Mouse (Mus musculus) right cerebral cortex, postnatal 36 days (tissue): ENCODE measurements at regions not wholly inside any gene's neighbourhood (a gene's known extent, or its start where the extent isn't known, plus 50 kb on each side); places are given as distances from the start of the nearest gene placed in this dataset.
"Not testable (repeated sequence)": the region's sequence is repeated elsewhere in the genome, so short reads cannot be mapped to it uniquely, and the experiment has no call there.

Experiments
- DNase-seq, 2 experiments: peaks; one replicate each; pipeline ENCODE4 v3.0.0; 2022; ENCODE audit warnings: low spot score in 2 of 2, mixed read lengths in 1 of 2

- DNase-seq: no peak
These were observed 58.3 kb downstream of the Vcpkmt start for GRCm38 (mm10) chr12:69524337-69525035.

GRCm38 (mm10) chr12:69519869-69520268, 63.0 kb downstream of the Vcpkmt start:
- no peak for DNase-seq

DNA sequence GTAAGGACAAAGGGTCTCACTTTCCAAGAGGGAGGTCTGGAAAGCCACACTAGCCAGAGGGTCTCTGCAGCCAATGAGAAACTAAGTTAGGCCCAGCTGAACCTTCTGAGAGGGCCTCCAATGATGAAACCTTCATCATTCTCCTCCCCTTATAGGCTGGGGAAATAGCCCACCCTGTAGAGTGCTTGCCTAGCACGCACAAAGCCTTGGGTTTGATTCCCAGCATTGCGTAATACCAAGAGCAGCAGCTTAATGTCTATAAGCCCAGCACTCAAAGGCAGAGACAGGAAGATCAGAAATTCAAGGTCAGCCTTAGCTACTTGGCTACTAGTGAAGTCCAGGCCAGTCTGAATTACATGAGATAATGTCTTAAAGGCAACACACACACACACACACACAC, 63.8 kb downstream of the Vcpkmt start:
- DNase-seq: no peak

- DNase-seq: no peak
These were observed 65.2 kb downstream of the Vcpkmt start for GRCm38 (mm10) chr12:69517616-69518015.

GRCm38 (mm10) chr12:69516314-69516916, 66.4 kb downstream of the Vcpkmt start:
- no peak for DNase-seq

DNA sequence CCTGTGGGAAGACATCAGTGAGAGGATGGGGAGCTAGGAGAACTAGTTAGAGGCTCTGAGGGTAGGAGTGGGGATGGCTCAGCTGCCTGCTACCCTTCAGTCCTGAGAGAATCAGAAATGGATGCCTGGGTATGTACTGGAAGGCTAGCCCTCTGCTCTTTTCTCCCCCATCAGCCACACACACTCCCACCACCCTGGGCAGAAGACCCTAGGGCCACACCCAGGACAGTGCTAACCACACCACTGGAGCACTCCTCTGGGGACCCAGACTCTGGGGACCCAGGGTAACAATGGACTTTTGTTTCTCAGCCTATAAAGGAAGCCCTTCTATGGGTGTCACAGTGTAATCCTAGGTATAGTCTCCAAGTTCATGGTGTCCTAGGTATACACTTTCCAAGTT, 67.0 kb downstream of the Vcpkmt start:
- DNase-seq: no peak

GRCm38 (mm10) chr12:69515117-69515516, 67.7 kb downstream of the Vcpkmt start:
- DNase-seq: no peak

DNA sequence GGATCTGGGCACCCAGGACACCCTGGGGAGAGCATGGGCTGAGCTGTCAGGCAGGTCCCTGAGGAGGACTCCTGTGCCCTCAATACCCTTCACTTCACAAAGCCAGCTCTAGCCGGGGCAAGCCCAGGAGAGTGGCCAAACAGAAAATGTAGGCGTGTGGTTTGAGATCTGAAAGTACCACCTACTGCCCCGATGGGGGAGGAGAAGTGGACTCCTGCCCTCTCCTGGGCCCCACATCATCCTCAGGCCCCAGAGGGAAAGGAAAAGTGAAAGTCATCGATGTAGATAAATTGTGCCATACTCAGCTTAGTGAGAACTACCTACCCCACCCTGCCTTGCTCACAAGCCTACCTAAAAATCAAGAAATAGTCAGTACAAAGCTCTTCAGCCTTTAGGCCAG, 69.7 kb downstream of the Vcpkmt start:
- no peak for DNase-seq

DNA sequence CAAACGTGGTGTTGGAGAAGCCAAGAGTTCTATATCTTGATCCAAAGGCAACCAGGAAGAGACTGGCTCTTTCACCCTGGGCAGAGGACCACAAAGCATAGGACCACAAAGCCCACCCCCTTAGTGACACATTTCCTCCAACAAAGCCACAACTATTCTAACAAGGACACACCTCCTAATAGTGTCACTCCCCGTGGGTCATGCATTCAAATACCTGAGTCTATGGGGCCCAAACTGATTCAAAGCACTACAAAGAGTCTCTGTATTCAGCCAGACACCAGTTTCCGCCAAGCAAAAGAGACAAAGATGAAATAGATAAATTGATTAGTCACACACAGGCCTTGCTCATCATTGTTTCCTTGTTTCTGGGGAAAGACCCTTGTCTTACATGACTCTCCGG, 72.1 kb downstream of the Vcpkmt start:
- DNase-seq: no peak

- DNase-seq: not testable (repeated sequence)
These were observed 73.6 kb downstream of the Vcpkmt start for GRCm38 (mm10) chr12:69509180-69509579.

DNA sequence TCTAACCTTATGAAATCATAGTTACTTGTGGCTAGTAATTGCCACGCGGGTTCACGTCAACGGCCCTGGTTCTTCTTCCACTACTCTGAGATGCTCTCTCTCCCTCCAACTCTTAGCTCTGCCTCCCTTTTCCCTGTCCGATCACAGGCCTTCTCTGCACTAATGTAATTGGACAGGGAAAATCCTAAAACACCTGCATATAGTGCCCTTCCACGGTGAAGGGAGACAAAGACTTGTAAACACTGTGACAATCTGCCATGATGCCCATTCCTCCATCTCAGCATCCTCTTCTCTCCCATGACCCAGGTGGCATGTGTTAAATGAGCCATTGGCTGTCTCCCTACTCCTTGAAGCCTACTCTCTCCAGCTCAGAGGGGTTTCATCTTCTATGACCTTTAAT, 74.9 kb downstream of the Vcpkmt start:
- no peak for DNase-seq

DNA sequence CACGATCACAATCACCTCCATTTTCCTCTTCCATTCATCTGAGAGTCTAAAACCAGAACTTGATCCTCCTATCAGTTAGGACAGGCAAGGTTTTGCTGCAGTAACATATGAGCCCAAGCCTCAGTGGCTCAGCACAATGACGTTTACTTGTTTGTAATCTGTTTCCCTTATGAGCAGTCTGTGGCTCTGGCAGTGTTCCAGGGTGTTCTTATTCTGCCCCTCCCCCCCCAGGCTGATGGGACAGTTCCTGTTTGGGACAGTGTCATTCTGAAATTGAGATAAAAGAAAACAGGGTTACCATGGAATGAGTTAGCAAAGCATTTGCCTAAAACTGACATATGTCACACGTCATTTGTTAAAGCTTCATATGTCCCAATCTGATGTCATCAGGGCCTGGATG, 75.5 kb downstream of the Vcpkmt start:
- no peak for DNase-seq

GRCm38 (mm10) chr12:69502706-69503070, 80.1 kb downstream of the Vcpkmt start:
- DNase-seq: no peak

DNA sequence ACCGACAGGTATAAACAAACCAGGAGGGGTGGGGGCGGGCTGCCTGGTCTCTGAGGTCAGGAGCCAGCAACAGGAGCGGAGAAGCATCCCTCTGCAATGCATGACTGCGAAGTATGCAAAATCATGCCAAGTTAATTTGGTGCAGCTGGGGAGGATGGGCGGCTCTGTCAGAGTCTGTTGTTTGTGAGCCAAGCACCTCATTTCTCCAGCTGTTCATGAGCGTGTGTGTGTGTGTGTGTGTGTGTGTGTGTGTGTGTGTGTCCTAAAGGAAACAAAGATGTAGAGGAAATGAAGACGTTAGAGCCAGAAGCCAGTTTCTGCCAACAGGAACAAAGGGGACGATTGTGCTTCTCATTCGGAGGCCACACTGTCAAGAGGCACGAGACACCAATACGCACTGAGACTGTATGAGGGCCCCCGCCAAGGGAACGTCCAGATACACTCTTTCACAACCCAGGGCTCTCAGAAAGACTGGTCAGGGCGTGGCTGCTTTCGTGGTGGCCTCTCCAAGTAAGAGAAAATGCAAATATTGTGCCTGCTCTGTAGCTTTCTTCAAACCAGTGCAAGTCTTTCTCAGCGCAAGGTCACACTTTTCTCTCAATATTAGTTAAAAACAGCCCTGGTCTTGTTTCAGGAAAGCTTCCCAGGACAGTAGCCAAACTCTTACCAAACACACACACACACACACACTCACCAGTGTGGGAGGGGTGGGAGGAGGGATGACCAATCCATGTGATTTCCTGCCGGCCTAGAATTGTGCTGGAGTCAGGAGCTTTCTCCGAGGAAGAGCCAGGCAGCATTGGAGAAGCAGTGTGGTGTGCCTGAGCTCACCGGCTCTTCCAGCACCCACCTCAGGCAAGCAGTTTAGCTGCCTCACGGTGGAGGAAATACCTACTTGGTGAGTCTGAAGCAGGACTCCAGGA, 80.8 kb downstream of the Vcpkmt start:
- DNase-seq: peak; percentile 48 to 53

DNA sequence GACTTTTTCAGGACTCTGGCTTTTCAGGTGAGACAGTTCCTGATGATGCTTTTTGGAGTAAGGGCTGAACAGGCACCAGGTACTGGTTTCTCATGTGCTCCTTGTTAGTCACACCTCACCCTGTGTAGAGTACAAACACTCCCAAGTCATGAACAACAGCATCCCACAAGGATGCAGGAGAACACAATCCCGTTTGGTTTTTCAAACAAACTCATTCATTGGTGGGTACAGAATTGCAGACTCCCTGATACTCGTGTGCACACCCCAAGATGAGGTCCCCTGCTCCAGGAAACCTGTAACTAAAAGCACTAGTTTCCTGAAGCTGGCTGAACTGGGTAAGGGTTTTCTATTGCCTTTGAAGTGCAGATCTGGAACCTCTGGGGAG, 81.5 kb downstream of the Vcpkmt start:
- no peak for DNase-seq

GRCm38 (mm10) chr12:69500600-69501345, 82.1 kb downstream of the Vcpkmt start:
- DNase-seq: peak in 1 of 2 experiments; percentile 16

DNA sequence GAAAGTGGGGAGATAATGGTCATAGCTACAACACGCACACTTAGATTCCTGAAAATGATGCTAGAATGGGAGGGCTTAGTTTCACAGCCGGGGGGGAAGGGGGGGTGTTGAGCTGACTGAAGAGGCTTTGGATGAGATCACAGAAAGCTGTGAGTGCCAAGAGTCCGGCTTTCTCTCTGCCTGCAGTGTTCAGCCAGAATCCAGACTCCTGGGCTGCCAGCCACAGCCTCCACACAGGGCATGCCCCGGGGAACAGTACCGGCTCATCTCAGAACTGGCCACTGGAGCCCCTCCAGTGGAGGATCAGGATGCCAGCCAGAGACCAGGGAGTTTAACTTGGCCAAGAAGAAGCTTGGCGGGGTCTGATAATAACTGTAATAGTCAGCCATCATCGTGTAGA, 85.7 kb downstream of the Vcpkmt start:
- peak; percentile 49 to 54 for DNase-seq

DNA sequence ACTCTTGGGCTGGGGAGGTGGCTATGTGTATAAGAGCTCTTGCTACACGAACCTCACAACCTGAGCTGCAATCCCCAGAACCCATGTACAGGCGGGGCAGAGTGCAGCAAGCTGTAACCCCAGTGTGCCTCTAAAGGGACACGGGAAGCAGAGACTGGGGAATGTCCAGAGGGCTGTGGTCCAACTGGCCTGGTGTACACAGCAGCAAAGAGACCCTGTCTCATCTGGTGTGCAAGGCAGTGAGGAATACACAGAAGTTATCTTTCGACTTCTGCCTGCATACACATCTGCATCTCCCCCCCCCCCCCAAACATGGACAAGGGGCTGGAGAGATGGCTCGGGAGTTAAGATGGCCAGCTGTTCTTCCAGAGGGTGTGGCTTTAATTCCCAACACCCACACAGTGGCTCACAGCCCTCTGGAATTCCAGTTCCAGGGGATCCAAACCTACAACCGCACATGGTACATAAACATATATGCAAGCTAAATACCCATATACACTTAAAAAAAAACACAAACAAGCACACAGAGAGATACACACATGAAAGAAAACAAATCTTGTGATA, 86.4 kb downstream of the Vcpkmt start:
- no peak for DNase-seq

DNA sequence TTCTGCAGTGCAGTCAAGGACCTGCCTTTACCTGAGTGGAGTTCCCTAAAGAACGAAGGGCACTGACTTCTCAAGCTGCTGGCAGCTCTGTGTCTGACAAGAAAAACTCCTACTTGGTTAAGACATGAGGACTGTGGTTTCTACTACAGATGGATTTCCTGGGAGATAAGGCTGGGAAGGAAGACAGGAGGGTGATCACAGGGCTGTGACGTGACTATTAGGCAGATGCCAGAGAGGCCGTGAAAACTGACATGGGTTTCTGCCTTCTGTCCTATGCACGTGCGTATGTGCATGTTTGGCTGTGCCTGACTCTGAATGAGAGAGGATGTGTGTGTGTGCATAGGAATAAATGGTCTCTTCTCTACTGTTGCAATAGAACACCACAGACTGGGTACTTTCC, 87.1 kb downstream of the Vcpkmt start:
- DNase-seq: no peak

- no peak for DNase-seq
These were observed 88.2 kb downstream of the Vcpkmt start for GRCm38 (mm10) chr12:69494648-69495047.

GRCm38 (mm10) chr12:69489686-69490085, 93.1 kb downstream of the Vcpkmt start:
- no peak for DNase-seq

DNA sequence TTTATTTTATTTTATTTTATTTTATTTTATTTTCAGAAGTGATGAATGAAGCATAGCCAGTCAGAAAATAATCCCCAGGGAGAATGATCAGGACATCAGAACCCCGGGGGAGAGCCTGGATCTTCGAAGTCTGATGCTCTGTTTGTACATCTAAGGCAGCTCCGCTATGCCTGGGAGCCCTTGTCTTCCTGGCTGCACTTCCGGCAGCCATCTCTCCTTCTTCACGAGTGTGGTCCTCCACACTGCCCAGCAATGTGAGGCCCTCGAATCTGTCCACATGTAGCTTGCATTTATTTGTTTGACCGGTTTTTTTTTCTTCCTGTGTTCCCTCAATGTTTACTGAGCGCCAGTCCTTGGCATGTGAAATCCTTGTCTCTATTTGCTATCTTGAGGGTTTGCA, 95.9 kb downstream of the Vcpkmt start:
- DNase-seq: no peak
